Mouse (Mus musculus): ENCODE data around the gene Fggy.

DNA sequence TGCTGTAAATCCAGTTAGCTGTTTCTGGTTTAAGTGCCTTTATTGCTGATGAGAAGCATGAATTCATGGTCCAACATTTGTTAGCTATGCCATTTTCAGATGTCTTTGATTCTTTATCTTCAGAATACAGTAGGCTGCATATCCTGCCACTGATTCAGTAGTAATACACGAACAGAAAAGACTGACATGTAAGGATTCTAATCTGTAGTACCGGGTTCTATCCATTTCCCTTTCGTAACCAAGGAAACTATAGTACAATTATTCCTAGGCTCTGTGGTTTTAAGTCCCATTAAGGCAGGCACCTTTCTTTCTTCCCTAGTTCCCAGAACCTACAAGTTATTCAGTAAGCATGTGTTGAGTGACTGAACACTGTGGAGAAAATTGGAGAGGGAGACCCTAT lies 113.3 kb downstream of the Fggy start:
- TF ChIP-seq POLR2A (IDR thresholded peaks at IDR 0.05; ENCODE audit: control insufficient read depth, low read depth, low read length) (no peak), CTCF (IDR thresholded peaks at IDR 0.05; ENCODE audit: control insufficient read depth, insufficient read depth, insufficient replicate concordance, low read depth, low read length) (no peak)
